Mouse (Mus musculus) MEL (cell line): ENCODE results near the gene Ppp2r2c. TPM values are rescaled to one million over a fixed set of nuclear protein-coding genes. Genes with fewer than 3 reads are reported as not detected.

ENCODE experiments used
- DNase-seq: peaks from one replicate; pipeline ENCODE4 v3.0.0; 2011; ENCODE audit warnings: low read depth, low spot score
- H3K27ac ChIP-seq: 2 replicates; pipeline ENCODE4 v1.5.1; 2012; ENCODE audit warnings: low read depth, mild to moderate bottlenecking, control low read depth, low read length, moderate library complexity; ENCODE audit not compliant: control insufficient read depth
- H3K27me3 ChIP-seq, 2 experiments: fragments of 150-350 bp in 1 of 2; sonication (generic) in 1 of 2; 2 replicates each; pipeline ENCODE4 v1.6.1; 2012; ENCODE audit warnings: low read length in 2 of 2, mild to moderate bottlenecking in 2 of 2, improper control_type of control experiment in 1 of 2, moderate library complexity in 1 of 2; ENCODE audit not compliant: insufficient read depth in 2 of 2, control insufficient read depth in 1 of 2
- H3K36me3 ChIP-seq, 2 experiments: 2 replicates each; pipeline ENCODE4 v1.6.1; 2012 to 2014; ENCODE audit warnings: low read length in 2 of 2, improper control_type of control experiment in 1 of 2, inconsistent platforms in 1 of 2, mild to moderate bottlenecking in 1 of 2; ENCODE audit not compliant: insufficient read depth in 2 of 2, control insufficient read depth in 1 of 2
- H3K4me1 ChIP-seq, 2 experiments: fragments of 150-350 bp in 1 of 2; sonication (generic) in 1 of 2; 2 replicates each; pipeline ENCODE4 v1.6.1; 2012; ENCODE audit warnings: low read length in 2 of 2, improper control_type of control experiment in 1 of 2, mild to moderate bottlenecking in 1 of 2; ENCODE audit not compliant: insufficient read depth in 2 of 2, control insufficient read depth in 1 of 2
- H3K4me3 ChIP-seq, 2 experiments: fragments of 150-350 bp in 1 of 2; sonication (generic) in 1 of 2; 2 replicates each; pipeline ENCODE4 v1.5.1; 2012; ENCODE audit warnings: low read depth in 2 of 2, low read length in 2 of 2, mild to moderate bottlenecking in 2 of 2, moderate library complexity in 2 of 2, control low read depth in 1 of 2, improper control_type of control experiment in 1 of 2; ENCODE audit not compliant: control insufficient read depth in 1 of 2, insufficient read depth in 1 of 2
- H3K79me2 ChIP-seq: 2 replicates; pipeline ENCODE4 v1.6.1; 2012; ENCODE audit warnings: mild to moderate bottlenecking, low read length, moderate library complexity; ENCODE audit not compliant: control insufficient read depth, poor library complexity, insufficient read depth
- H3K9ac ChIP-seq: 2 replicates; pipeline ENCODE4 v1.6.1; 2012; ENCODE audit warnings: low read depth, mild to moderate bottlenecking, control low read depth, low read length, moderate library complexity; ENCODE audit not compliant: control insufficient read depth, poor library complexity, severe bottlenecking
- H3K9me3 ChIP-seq: fragments of 150-350 bp; sonication (generic); replicated peaks from 2 replicates; pipeline ENCODE4 v1.6.1; 2012; ENCODE audit warnings: mild to moderate bottlenecking, low read length, improper control_type of control experiment, moderate library complexity; ENCODE audit not compliant: insufficient read depth
- CHD1 ChIP-seq: IDR thresholded peaks from 2 replicates; pipeline ENCODE4 v1.6.1; 2012; ENCODE audit warnings: low read depth, mild to moderate bottlenecking, inconsistent platforms, low read length, improper control_type of control experiment
- CHD2 ChIP-seq: IDR thresholded peaks from 2 replicates; pipeline ENCODE4 v1.6.1; 2011; ENCODE audit warnings: low read length, improper control_type of control experiment
- CTCF ChIP-seq, 3 experiments: IDR thresholded peaks in 2 of 3; conservative IDR thresholded peaks in 1 of 3; 2 replicates each; pipeline ENCODE4 v1.5.1; 2011 to 2012; ENCODE audit warnings: low read length in 3 of 3, low read depth in 2 of 3, mild to moderate bottlenecking in 2 of 3, improper control_type of control experiment in 1 of 3, inconsistent platforms in 1 of 3, mixed read lengths in 1 of 3, moderate library complexity in 1 of 3; ENCODE audit not compliant: control insufficient read depth in 1 of 3, insufficient read depth in 1 of 3, poor library complexity in 1 of 3, severe bottlenecking in 1 of 3
- ELF1 ChIP-seq: IDR thresholded peaks from 2 replicates; pipeline ENCODE4 v1.6.1; 2014; ENCODE audit warnings: low read depth, mild to moderate bottlenecking, inconsistent platforms, low read length, improper control_type of control experiment, moderate library complexity
- EP300 ChIP-seq, 2 experiments: IDR thresholded peaks; 2 replicates each; pipeline ENCODE4 v1.6.1; 2011; ENCODE audit warnings: improper control_type of control experiment in 2 of 2, low read length in 2 of 2, low read depth in 1 of 2, mild to moderate bottlenecking in 1 of 2
- ETS1 ChIP-seq: IDR thresholded peaks from 2 replicates; pipeline ENCODE4 v1.6.1; 2012; ENCODE audit warnings: low read depth, mild to moderate bottlenecking, inconsistent platforms, low read length, improper control_type of control experiment, moderate library complexity
- HCFC1 ChIP-seq: IDR thresholded peaks from 2 replicates; pipeline ENCODE4 v1.6.1; 2012; ENCODE audit warnings: low read depth, mild to moderate bottlenecking, inconsistent platforms, low read length, improper control_type of control experiment, moderate library complexity
- JUND ChIP-seq: IDR thresholded peaks from 2 replicates; pipeline ENCODE4 v1.6.1; 2011; ENCODE audit warnings: low read depth, mild to moderate bottlenecking, improper control_type of control experiment, low read length
- MAFK ChIP-seq: IDR thresholded peaks from 2 replicates; pipeline ENCODE4 v1.6.1; 2011; ENCODE audit warnings: low read depth, mild to moderate bottlenecking, low read length, improper control_type of control experiment, borderline replicate concordance
- MAX ChIP-seq: IDR thresholded peaks from 2 replicates; pipeline ENCODE4 v1.6.1; 2011; ENCODE audit warnings: low read length, improper control_type of control experiment
- MAZ ChIP-seq: IDR thresholded peaks from 2 replicates; pipeline ENCODE4 v1.6.1; 2012; ENCODE audit warnings: low read depth, mild to moderate bottlenecking, inconsistent platforms, low read length, improper control_type of control experiment
- MEF2A ChIP-seq: IDR thresholded peaks from 2 replicates; pipeline ENCODE4 v1.6.1; 2014; ENCODE audit warnings: low read depth, mild to moderate bottlenecking, inconsistent platforms, low read length, improper control_type of control experiment; ENCODE audit not compliant: poor library complexity, insufficient replicate concordance, severe bottlenecking; ENCODE audit errors: extremely low read depth
- MYB ChIP-seq: IDR thresholded peaks from 2 replicates; pipeline ENCODE4 v1.6.1; 2011; ENCODE audit warnings: mild to moderate bottlenecking, low read depth, low read length, improper control_type of control experiment
- MYC ChIP-seq: IDR thresholded peaks from 2 replicates; pipeline ENCODE4 v1.6.1; 2011; ENCODE audit warnings: low read depth, mild to moderate bottlenecking, low read length, improper control_type of control experiment, moderate library complexity
- NRF1 ChIP-seq: IDR thresholded peaks from 2 replicates; pipeline ENCODE4 v1.6.1; 2014; ENCODE audit warnings: low read depth, mild to moderate bottlenecking, inconsistent platforms, low read length, improper control_type of control experiment, moderate library complexity; ENCODE audit not compliant: poor library complexity, insufficient read depth, severe bottlenecking
- POLR2A ChIP-seq, 2 experiments: IDR thresholded peaks; 2 replicates each; pipeline ENCODE4 v1.6.1; 2011 to 2012; ENCODE audit warnings: low read length in 2 of 2, mild to moderate bottlenecking in 2 of 2, control low read depth in 1 of 2, improper control_type of control experiment in 1 of 2, low read depth in 1 of 2, moderate library complexity in 1 of 2; ENCODE audit not compliant: control insufficient read depth in 1 of 2, insufficient read depth in 1 of 2, poor library complexity in 1 of 2
- POLR2AphosphoS5 ChIP-seq: IDR thresholded peaks from 2 replicates; pipeline ENCODE4 v1.6.1; 2012; ENCODE audit warnings: low read depth, borderline replicate concordance, mild to moderate bottlenecking, inconsistent platforms, low read length, moderate library complexity, mixed read lengths
- RAD21 ChIP-seq: IDR thresholded peaks from 2 replicates; pipeline ENCODE4 v1.6.1; 2011; ENCODE audit warnings: mild to moderate bottlenecking, low read depth, low read length, improper control_type of control experiment
- RCOR1 ChIP-seq: IDR thresholded peaks from 2 replicates; pipeline ENCODE4 v1.6.1; 2012; ENCODE audit warnings: low read depth, mild to moderate bottlenecking, inconsistent platforms, low read length, improper control_type of control experiment
- SIN3A ChIP-seq: IDR thresholded peaks from 2 replicates; pipeline ENCODE4 v1.6.1; 2012; ENCODE audit warnings: low read length, improper control_type of control experiment, inconsistent platforms
- SMC3 ChIP-seq: IDR thresholded peaks from 2 replicates; pipeline ENCODE4 v1.6.1; 2011; ENCODE audit warnings: low read depth, low read length, improper control_type of control experiment
- TAL1 ChIP-seq: IDR thresholded peaks from 2 replicates; pipeline ENCODE4 v1.6.1; 2012; ENCODE audit warnings: mild to moderate bottlenecking, inconsistent platforms, low read length, moderate library complexity, mixed read lengths
- USF1 ChIP-seq: IDR thresholded peaks from 2 replicates; pipeline ENCODE4 v1.6.1; 2014; ENCODE audit warnings: low read depth, mild to moderate bottlenecking, inconsistent platforms, low read length, improper control_type of control experiment, moderate library complexity
- ZC3H11A ChIP-seq: IDR thresholded peaks from 2 replicates; pipeline ENCODE4 v1.6.1; 2012; ENCODE audit warnings: low read depth, mild to moderate bottlenecking, inconsistent platforms, low read length, improper control_type of control experiment
- ZKSCAN1 ChIP-seq: IDR thresholded peaks from 2 replicates; pipeline ENCODE4 v1.6.1; 2012; ENCODE audit warnings: low read depth, mild to moderate bottlenecking, inconsistent platforms, low read length, improper control_type of control experiment, moderate library complexity
- ZMIZ1 ChIP-seq: IDR thresholded peaks from 2 replicates; pipeline ENCODE4 v1.6.1; 2012; ENCODE audit warnings: low read depth, mild to moderate bottlenecking, inconsistent platforms, low read length, improper control_type of control experiment, moderate library complexity
- ZNF384 ChIP-seq: IDR thresholded peaks from 2 replicates; pipeline ENCODE4 v1.6.1; 2012; ENCODE audit warnings: low read depth, mild to moderate bottlenecking, inconsistent platforms, low read length, improper control_type of control experiment
- polyA plus RNA-seq, 2 experiments: library from polyadenylated mRNA; stranded (reverse) in 1 of 2; unstranded in 1 of 2; fragments of >175 nt in 1 of 2; fragments of >200 nt in 1 of 2; gene quantifications; 2 replicates each; pipeline versions ENCODE4 v1.2.1 to v1.2.4; 2012; ENCODE audit warnings: low replicate concordance in 2 of 2, low read depth in 1 of 2; ENCODE audit not compliant: insufficient read length in 2 of 2, insufficient read depth in 1 of 2, missing spikeins in 1 of 2
- total RNA-seq: library from RNA; depleted of rRNA; stranded (reverse); fragments of 300-350 nt; gene quantifications from 2 replicates; pipeline ENCODE4 v1.2.3, GENCODE M21; 2012

Ppp2r2c gene
- total and polyA plus RNA-seq, 3 experiments = not detected

- H3K36me3 ChIP-seq = peaks cover 2 to 3% of the 10 kb centered on the region in 2 experiments; a peak in 1 of 4 replicates
These were observed 39.2 kb upstream of the Ppp2r2c start for GRCm38 (mm10) chr5:36829098-36829497.

GRCm38 (mm10) chr5:36829913-36830879 lies 38.1 kb upstream of the Ppp2r2c start, which contains the start of gene Man2b2:
Gene Man2b2, minus strand, starts transcription at chr5:36830653.
- Histone ChIP-seq H3K4me3 (peak within 1 kb of the TSS; percentile 86 to 92), H3K9ac (peak within 1 kb of the TSS; percentile 93), H3K79me2 (no peaks in the 10 kb centered on the region; the same call in 1 of the 2 replicates), H3K4me1 (peaks cover 0 to 13% of the 10 kb centered on the region in 2 experiments; a peak in 2 of 4 replicates), H3K9me3 (no peaks in the 10 kb centered on the region), H3K27ac (peak within 1 kb of the TSS; percentile 30), H3K36me3 (peaks cover 2 to 3% of the 10 kb centered on the region in 2 experiments; a peak in 1 of 4 replicates), H3K27me3 (no peaks in the 10 kb centered on the region)
- DNase-seq = peak; percentile 95
- peak; percentile 61 for TF ChIP-seq USF1
- peak; percentile 72 to 80 for TF ChIP-seq POLR2A (IDR thresholded peaks at IDR 0.05; ENCODE audit: control insufficient read depth in 1 of 2, insufficient read depth in 1 of 2, low read depth in 1 of 2, low read length in 2 of 2, poor library complexity in 1 of 2)
- no peak for TF ChIP-seq MYB
- peak; percentile 92 for TF ChIP-seq SIN3A
- peak; percentile 67 for TF ChIP-seq RAD21
- TF ChIP-seq ZNF384 = peak; percentile 55; the same call in 1 of the 2 replicates
- TF ChIP-seq CHD2 = no peak
- no peak for TF ChIP-seq MAFK
- TF ChIP-seq SMC3 = peak; percentile 82
- no peak for TF ChIP-seq POLR2AphosphoS5
- TF ChIP-seq MAZ = peak; percentile 86; the same call in 1 of the 2 replicates
- TF ChIP-seq CHD1 = no peak
- peak; percentile 57 for TF ChIP-seq ZC3H11A
- peak in 2 of 3 experiments; percentile 98 to 100 for TF ChIP-seq CTCF (IDR thresholded peaks at IDR 0.05 in 2 of 3, conservative IDR thresholded peaks at IDR 0.05 in 1 of 3; ENCODE audit: control insufficient read depth in 1 of 3, insufficient read depth in 1 of 3, low read depth in 2 of 3, low read length in 3 of 3, poor library complexity in 1 of 3, severe bottlenecking in 1 of 3)
- peak; percentile 85 for TF ChIP-seq HCFC1
- no peak for TF ChIP-seq TAL1
- TF ChIP-seq RCOR1 = no peak; the same call in 1 of the 2 replicates
- no peak for TF ChIP-seq JUND
- no peak for TF ChIP-seq MEF2A
- TF ChIP-seq ELF1 = peak; percentile 100
- TF ChIP-seq EP300 (IDR thresholded peaks at IDR 0.05; ENCODE audit: low read depth in 1 of 2, low read length in 2 of 2) = peak in 1 of 2 experiments; percentile 37; a peak in 1 of 4 replicates
- TF ChIP-seq MAX = peak; percentile 82
- peak; percentile 33; the same call in 1 of the 2 replicates for TF ChIP-seq ETS1
- no peak for TF ChIP-seq ZKSCAN1
- peak; percentile 27; the same call in 1 of the 2 replicates for TF ChIP-seq NRF1
- peak; percentile 88 for TF ChIP-seq MYC
- peak; percentile 57; the same call in 1 of the 2 replicates for TF ChIP-seq ZMIZ1

More at GRCm38 (mm10) chr5:36829098-36829497, 39.2 kb upstream of the Ppp2r2c start:
- H3K4me3 ChIP-seq = no peak overlapping the region
- no peaks in the 10 kb centered on the region for H3K27me3 ChIP-seq
- TF ChIP-seq POLR2AphosphoS5 (no peak), CTCF (IDR thresholded peaks at IDR 0.05 in 2 of 3, conservative IDR thresholded peaks at IDR 0.05 in 1 of 3; ENCODE audit: control insufficient read depth in 1 of 3, insufficient read depth in 1 of 3, low read depth in 2 of 3, low read length in 3 of 3, poor library complexity in 1 of 3, severe bottlenecking in 1 of 3) (no peak)
- no peak overlapping the region for H3K9ac ChIP-seq
- H3K9me3 ChIP-seq = no peaks in the 10 kb centered on the region
- no peak for DNase-seq
- H3K27ac ChIP-seq = no peak overlapping the region
- peaks cover 0 to 13% of the 10 kb centered on the region in 2 experiments; a peak in 2 of 4 replicates for H3K4me1 ChIP-seq
- H3K79me2 ChIP-seq = no peaks in the 10 kb centered on the region; the same call in 1 of the 2 replicates
